Mouse (Mus musculus): ENCODE measurements around the gene Jtb. TPM values are rescaled to one million over a fixed set of nuclear protein-coding genes. Genes with fewer than 3 reads are reported as not detected.
A peak's percentile ranks its signal among the peaks of the same experiment; 100 is the strongest.

Gene Jtb
- polyA plus RNA-seq, 2 experiments from 2014 or later = 74.8 to 85.6 TPM

GRCm38 (mm10) chr3:90264687-90265033 lies 33.3 kb downstream of the Jtb start:
- ATAC-seq = no peak

DNA sequence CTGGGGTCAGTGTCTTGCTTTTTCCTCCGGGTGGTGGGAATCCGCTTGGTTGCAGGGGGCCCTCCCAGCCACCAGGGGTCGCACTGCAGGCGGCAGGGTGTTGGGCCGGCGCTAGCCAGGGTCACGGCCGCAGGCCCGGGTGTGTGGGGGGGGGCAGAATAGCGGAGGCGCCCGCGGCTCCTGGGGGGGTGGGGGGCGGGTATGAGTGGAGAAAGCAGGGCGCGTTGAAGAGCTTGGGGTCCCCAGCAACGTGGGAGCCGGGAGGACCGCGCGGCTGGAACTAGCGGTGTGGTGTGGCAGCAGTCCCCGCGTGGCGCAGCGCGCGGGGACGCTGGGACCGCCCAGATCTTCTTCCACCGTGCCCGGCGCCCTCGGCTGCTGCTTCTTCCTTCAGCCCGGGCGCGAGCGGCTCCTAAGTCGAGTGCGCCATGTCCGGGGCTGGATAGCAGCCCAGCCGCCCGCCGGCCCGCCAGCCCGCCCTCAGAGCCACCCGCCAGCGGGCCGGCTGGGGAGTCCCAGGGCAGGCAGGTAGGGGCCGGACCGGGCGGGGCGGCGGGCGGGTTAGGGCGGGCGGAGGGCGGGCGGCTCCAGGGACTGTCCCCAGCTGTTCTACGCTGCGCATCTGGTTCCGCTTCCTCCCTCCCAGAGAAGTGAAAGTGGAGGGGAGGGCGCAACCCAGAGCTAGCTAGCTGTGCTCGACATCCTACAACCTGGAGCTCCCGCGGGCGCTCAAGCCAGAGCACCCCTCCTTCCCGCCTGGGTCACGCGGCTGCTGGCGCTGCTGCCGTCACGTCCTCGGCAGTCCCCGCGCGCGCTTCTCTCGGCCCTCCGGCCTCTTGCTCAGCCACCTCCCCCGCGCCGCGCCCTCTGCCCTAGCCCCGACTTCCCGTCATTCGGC lies 33.9 kb downstream of the Jtb start, which contains the start of gene Dennd4b:
Gene Dennd4b (plus strand): TSS at position 152 of the 898 bp plus-strand sequence.
- peak; percentile 86 for ATAC-seq

DNA sequence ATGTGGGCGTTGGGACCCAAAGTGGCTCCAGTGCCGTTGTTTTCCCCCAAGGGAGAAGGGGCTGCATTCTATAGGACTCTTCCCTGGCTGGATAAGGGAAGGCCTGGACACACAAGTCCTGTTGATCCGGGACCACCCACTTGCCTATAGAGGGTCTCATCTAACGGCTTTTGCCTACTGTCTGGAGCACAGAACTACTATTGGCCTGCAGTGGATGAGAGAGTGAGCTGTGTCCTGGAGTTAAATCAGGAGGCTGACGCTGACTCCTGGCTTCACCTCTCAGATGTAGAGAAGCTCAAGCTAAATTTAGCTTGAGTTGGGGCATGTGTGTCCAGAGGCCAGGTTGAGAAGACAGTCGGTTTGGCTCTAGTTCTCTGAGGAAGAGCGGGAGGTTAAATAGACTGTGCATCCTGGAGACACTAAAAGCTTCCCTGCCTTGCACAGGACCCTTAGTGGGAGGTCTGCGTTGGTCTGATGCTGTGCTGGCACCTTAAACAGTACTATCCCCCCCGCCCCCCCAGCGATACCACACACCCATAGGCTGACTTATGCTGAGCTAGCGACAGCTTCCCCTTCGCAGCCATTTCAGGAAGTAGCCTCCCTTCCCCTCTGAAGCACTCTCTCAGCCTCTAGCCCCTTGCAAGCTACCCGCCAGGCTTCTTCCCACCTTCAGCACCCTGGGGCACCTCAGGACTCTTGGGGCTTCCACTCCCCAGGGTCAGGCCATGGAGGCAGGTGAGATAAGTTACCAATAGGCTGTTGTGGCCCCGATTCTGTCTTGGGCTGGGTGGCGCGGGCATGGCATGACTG lies 34.7 kb downstream of the Jtb start:
- peak; percentile 50 for ATAC-seq

GRCm38 (mm10) chr3:90266901-90267775 lies 35.7 kb downstream of the Jtb start:
- no peak for ATAC-seq

GRCm38 (mm10) chr3:90268190-90268589 lies 36.8 kb downstream of the Jtb start:
- ATAC-seq = no peak

DNA sequence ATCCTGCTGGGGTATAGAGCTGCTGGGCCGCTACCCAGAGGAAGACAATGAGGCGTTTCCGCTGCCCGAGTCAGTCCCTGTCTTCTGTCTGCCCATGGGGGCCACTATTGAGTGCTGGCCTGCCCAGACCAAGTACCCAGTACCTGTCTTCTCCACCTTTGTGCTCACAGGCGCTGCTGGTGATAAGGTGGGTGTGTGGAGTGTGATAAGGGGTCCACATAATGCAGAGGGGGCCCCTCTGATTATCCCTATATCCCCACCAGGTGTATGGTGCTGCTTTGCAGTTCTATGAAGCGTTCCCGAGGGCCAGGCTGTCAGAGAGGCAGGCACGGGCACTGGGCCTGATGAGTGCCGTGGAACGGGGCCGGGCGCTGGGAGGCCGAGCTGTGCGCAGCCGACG lies 37.6 kb downstream of the Jtb start:
- ATAC-seq = no peak

GRCm38 (mm10) chr3:90270784-90271183 lies 39.4 kb downstream of the Jtb start:
- ATAC-seq = no peak

- ATAC-seq = no peak
These were observed 40.8 kb downstream of the Jtb start for GRCm38 (mm10) chr3:90272170-90272569.

DNA sequence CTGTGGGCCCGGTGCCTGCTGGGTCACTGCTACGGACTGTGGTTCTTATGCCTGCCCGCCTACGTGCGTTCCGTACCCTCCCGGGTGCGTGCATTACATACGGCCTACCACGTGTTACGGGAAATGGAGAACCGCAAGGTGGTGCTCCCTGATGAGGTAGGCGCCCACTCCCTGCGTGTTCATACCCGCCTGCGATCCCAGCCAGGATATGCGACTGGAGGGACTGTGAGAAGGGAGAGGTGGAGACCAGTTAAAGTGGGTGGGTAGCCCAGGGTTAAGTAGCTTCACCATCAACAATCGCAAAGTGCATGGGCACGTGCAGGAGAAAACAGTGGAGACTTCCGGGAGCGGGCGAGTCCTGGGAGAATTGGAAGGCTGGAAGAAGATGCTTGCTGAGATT lies 42.5 kb downstream of the Jtb start:
- no peak for ATAC-seq

DNA sequence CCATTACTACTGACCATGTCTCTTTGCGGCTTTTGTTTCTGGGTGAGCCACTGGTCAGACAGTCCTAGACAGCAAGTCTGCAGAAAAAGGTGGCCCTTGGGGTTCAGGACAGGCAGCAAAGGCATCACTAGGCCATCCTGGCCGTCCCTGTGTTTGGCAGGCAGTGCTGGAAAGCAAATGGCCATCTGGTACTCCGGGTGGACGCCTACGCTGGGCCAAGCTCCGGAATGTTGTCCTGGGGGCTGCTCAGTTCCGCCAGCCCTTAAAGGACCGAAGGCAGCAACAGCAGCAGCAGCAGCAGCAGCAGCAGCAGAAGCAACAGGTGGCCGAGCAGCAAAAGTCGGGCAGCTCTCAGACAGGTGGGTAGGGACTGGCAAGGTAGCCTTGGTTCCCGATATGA lies 43.9 kb downstream of the Jtb start:
- ATAC-seq = no peak

DNA sequence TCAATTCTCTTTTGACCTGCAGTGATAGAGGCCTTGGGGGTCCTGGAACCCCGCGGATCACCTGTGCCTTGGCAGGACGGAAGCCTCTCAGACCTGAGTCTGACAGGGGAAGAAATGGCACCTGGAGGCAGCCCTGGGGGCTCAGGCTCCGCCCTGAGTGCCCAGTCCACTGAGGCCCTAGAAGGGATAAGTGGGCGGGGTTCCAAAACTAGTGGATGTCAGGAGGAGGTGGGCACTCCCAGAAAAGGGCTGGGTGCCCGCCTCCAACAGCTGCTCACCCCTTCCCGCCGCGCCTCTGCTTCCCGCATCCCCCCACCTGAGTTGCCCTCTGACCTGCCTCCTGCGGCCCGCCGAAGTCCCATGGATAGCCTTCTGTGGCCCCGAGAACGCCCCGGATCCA lies 45.5 kb downstream of the Jtb start:
- ATAC-seq = no peak

DNA sequence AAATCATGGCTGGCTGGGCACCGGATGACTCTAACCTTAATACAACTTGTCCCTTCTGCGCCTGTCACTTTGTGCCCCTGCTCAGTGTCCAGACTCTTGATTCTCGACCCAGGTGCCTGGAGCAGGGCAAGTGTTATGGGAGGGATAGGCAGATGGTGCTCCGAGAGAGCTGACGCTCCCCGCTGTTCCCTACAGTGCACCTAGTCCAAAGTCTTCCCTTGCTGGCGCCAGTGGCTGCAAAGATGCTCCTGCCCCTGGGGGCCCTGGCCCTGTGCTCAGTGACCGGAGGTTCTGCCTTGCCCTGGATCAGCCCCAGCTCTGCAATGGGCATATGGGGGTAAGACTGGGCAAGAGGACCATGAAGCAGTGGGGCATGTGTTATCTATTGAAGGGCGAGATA lies 46.4 kb downstream of the Jtb start:
- ATAC-seq = no peak

- no peak for ATAC-seq
These were observed 46.8 kb downstream of the Jtb start for GRCm38 (mm10) chr3:90278211-90278610.

DNA sequence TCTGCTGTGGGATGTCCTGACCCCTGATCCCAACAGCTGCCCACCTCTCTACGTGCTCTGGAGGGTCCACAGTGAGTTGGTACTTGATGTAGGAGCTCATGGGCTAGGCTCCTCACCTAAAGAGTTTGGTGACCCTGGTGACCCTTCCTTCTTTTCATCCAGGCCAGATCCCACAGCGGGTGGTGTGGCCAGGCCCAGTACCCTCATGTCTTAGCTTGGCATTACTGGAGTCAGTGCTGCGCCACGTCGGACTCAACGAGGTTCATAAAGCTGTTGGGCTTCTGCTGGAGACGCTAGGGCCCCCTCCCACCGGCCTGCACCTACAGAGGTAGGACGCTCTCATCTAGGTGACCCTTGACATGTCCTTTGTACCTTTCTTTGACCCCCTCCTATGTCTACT lies 47.8 kb downstream of the Jtb start:
- ATAC-seq = no peak

DNA sequence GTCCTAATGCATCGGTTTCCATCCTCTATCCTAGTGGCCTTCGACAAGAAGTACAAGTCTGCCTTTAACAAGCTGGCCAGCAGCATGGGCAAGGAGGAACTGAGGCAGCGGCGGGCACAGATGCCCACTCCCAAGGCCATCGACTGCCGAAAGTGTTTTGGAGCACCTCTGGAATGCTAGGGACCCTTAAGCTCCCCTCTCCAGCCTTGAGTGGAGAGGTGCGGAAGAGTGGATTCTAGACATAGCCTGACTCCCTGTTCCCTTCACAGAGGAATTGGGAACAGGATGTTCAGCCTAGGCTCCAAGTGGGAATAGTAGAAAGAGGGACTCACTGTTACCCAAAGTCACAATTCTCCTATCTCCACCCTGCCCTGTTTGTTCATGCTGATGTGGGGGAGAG lies 48.3 kb downstream of the Jtb start:
- ATAC-seq = no peak

DNA sequence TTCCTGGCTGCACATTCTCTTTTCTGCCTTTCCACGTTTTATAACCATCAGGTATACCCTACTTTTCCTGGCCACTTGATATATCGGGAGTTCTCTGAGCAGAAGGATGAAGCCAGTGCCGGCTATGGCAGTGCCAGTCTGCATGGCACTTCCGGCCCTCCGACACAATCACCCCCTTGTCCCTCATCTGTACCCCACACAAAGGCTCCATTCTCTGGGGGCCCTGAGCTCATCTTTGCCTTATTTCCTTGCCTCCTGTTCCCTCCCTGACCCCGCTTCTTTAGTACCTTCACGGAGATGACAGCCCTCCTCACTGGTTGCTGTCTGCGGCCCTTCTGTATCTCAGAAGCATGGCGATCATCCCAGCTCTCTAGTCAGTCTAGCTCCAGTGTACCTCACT lies 49.3 kb downstream of the Jtb start:
- ATAC-seq = no peak

DNA sequence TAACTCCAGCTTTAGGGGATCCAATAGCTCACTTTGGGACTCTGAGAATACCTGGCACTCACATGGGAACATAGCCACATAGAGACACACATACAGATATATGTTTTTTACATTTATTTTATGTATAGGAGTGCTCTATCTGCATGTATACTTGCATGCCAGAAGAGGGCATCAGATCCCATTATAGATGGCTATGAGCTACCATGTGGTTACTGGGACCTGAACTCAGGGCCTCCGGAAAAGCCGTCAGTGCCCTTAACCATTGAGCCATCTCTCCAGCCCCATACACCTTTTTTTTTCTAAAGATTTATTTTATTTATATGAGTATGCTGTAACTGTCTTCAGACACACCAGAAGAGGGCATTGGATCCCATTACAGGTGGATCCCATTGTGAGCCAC lies 52.8 kb downstream of the Jtb start:
- no peak for ATAC-seq

Other genes with a start within 250 kb of the Jtb start
- gene Hax1, start 232.8 kb upstream of the Jtb start, polyA plus RNA-seq (2017; shearing (Covaris generic)) = 10 to 100 TPM; 51.0 to 72.3 TPM
- 100 to 1,000 TPM; 295 to 347 TPM for gene 4933434E20Rik, start 180.0 kb upstream of the Jtb start, polyA plus RNA-seq (2017; shearing (Covaris generic))
- gene Ubap2l, start 179.0 kb upstream of the Jtb start, polyA plus RNA-seq (2017; shearing (Covaris generic)) = 100 to 1,000 TPM; 189 to 209 TPM
- gene Tpm3, start 158.9 kb upstream of the Jtb start, polyA plus RNA-seq (2017; shearing (Covaris generic)) = 100 to 1,000 TPM; 850 to 880 TPM
- gene Nup210l, start 127.5 kb upstream of the Jtb start, polyA plus RNA-seq (2017; shearing (Covaris generic)) = under 1 TPM; 0.15 to 0.37 TPM
- 1,000 to 10,000 TPM; 7,353 to 7,820 TPM for gene Rps27, start 17.9 kb upstream of the Jtb start, polyA plus RNA-seq (2017; shearing (Covaris generic))
- gene Rab13, start 17.9 kb upstream of the Jtb start, polyA plus RNA-seq (2017; shearing (Covaris generic)) = under 1 TPM in 1 of 2 experiments, not detected in 1; 0.62 TPM
- not detected for gene Creb3l4, start 11.9 kb downstream of the Jtb start, polyA plus RNA-seq (2017; shearing (Covaris generic))
- 10 to 100 TPM; 48.5 to 65.9 TPM for gene Slc39a1, start 16.6 kb downstream of the Jtb start, polyA plus RNA-seq (2017; shearing (Covaris generic))
- 10 to 100 TPM; 33.2 to 42.9 TPM for gene Crtc2, start 22.6 kb downstream of the Jtb start, polyA plus RNA-seq (2017; shearing (Covaris generic))
- gene Dennd4b, start 33.6 kb downstream of the Jtb start, polyA plus RNA-seq (2017; shearing (Covaris generic)) = 10 to 100 TPM; 15.8 to 25.5 TPM
- 10 to 100 TPM; 20.3 to 21.3 TPM for gene Gatad2b, start 61.6 kb downstream of the Jtb start, polyA plus RNA-seq (2017; shearing (Covaris generic))
- under 1 TPM in 1 of 2 experiments, not detected in 1; 0.21 TPM for gene Slc27a3, start 158.3 kb downstream of the Jtb start, polyA plus RNA-seq (2017; shearing (Covaris generic))
- gene Ints3, start 202.0 kb downstream of the Jtb start, polyA plus RNA-seq (2017; shearing (Covaris generic)) = 10 to 100 TPM; 13.8 to 17.2 TPM
- not detected for gene Npr1, start 234.3 kb downstream of the Jtb start, polyA plus RNA-seq (2017; shearing (Covaris generic))
- 100 to 1,000 TPM in 1 of 2 experiments, 10 to 100 TPM in 1; 99.7 to 101 TPM for gene Ilf2, start 244.5 kb downstream of the Jtb start, polyA plus RNA-seq (2017; shearing (Covaris generic))